Mouse (Mus musculus): ENCODE results near the gene Foxa3. TPM values are rescaled to one million over a fixed set of nuclear protein-coding genes. Genes with fewer than 3 reads are reported as not detected.

Gene Foxa3
- polyA plus RNA-seq, 1 experiment, result not detected

DNA sequence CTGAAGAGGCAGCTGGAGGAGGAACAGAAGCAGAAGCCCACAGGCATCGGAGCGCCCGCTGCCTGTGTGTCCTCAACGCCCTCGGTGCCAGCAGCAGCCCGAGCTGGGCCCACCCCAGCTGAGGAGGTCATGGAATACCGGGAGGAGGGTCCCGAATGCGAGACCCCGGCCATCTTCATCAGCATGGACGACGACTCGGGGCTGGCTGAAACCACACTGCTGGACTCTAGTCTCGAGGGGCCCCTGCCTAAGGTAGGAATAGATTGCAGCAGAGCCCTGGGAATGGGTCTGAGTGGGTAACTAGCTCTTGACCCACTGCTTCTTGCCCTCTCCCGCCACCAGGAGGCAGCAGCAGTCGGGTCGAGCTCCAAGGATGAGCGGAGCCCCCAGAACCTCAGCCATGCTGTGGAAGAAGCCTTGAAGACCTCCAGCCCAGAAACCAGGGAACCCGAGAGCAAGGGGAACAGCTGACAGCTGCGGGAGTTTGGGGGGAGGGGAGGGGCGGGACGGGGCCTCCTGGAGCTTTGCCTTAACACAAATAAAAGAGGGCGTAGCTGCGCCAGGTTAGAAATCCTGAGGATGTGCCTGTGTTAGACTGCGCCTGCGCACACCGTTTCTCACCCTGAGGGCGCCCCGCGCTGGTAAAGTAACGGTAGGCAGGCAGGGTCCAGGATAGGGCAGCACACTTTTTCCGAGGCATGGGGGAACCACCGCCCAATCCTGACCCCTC, 30.9 kb upstream of the Foxa3 start, which contains the start of gene Rsph6a:
Gene Rsph6a (plus strand): TSS at position 644 of the 730 bp plus-strand sequence.
- no peaks in the 10 kb centered on the region for H3K4me1 ChIP-seq (ENCODE audit: control insufficient read depth, insufficient read depth, low read length)
- H3K4me3 ChIP-seq (ENCODE audit: insufficient read depth, low read length), result no peak within 1 kb of the TSS
- no peak within 1 kb of the TSS for H3K27ac ChIP-seq (ENCODE audit: insufficient read depth, low read depth, low read length)
- TF ChIP-seq CTCF (IDR thresholded peaks at IDR 0.05; ENCODE audit: low read depth, low read length) (peak; percentile 20; the same call in 1 of the 2 replicates), POLR2A (IDR thresholded peaks at IDR 0.05; ENCODE audit: borderline replicate concordance, low read depth, low read length) (no peak)

DNA sequence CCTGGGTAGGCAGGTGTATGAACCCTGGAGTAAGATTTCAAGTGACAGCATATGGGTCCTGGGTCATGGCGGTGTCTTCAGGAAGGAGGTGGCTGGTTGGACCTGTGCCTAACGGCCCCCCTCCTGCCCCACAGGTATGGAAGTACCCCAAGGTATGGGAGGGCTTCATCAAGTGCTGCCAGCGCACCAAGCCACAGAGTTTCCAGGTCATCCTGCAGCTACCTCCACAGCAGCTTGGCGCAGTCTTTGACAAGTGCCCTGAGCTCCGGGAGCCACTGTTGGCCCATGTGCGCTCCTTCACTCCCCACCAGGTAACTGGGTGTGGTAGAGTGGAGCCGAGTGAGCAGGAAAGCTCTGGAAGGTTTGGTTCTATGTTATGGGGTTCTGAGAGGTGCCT, 29.8 kb upstream of the Foxa3 start:
- Histone ChIP-seq H3K4me3 (ENCODE audit: insufficient read depth, low read length) (no peak overlapping the region), H3K27ac (ENCODE audit: insufficient read depth, low read depth, low read length) (no peak overlapping the region), H3K4me1 (ENCODE audit: control insufficient read depth, insufficient read depth, low read length) (no peaks in the 10 kb centered on the region)
- TF ChIP-seq CTCF (IDR thresholded peaks at IDR 0.05; ENCODE audit: low read depth, low read length), result no peak
- no peak for TF ChIP-seq POLR2A (IDR thresholded peaks at IDR 0.05; ENCODE audit: borderline replicate concordance, low read depth, low read length)

DNA sequence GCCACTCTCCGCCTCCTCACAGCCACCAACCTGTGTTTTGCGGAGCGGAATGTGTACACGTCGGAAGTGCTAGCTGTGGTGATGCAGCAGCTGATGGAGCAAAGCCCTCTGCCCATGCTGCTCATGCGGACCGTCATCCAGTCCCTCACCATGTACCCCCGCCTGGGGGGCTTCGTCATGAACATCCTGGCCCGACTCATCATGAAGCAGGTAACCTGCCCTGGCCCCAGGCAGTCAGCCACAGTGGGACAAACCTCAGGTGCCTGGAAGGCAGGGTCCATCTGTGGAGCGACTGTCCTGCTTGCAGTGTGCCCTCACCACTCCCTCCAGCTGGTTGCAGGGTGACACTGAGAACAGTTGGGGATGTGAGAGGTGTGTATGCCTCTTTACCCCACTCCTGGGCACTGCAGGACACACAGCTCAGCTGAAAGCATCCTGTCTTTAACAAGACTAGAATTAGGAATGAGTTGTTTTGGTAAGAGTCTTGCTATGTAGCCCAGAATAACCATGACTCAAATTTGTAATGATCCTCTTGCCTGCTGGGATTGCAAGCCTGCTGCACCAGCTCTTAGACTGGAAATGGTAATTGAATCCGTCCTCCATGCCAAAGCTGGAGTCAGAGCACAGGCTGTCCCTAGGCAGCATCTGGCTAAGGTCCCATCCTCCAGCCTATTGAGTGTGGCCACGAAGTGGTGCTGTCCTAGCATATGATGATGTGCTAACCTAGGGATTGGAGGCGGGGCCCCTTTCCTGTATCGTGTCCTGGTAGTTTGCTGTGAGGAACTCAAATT, 29.2 kb upstream of the Foxa3 start:
- H3K27ac ChIP-seq (ENCODE audit: insufficient read depth, low read depth, low read length), result no peak overlapping the region
- TF ChIP-seq CTCF (IDR thresholded peaks at IDR 0.05; ENCODE audit: low read depth, low read length) (no peak), POLR2A (IDR thresholded peaks at IDR 0.05; ENCODE audit: borderline replicate concordance, low read depth, low read length) (no peak)
- H3K4me3 ChIP-seq (ENCODE audit: insufficient read depth, low read length), result no peak overlapping the region
- no peaks in the 10 kb centered on the region for H3K4me1 ChIP-seq (ENCODE audit: control insufficient read depth, insufficient read depth, low read length)

DNA sequence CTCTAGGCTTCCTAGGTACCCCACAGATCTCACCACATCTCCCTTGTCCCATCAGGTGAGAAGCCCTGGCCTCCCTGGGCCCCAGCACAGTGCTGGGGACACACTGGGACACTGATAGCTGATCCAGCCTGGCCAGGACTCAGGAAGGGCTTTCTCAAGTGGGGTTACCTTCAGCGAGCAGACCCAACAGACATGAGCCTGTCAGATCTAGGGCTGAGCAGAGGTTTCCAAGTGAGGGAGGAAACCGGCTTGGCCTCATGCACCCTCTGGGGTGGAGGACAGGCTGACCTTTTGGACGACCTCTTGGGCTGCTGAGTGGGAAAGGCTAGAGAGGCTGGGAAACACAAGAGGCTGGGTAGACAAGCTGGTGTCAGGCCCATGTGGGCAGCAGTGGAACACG, 27.8 kb upstream of the Foxa3 start:
- TF ChIP-seq POLR2A (IDR thresholded peaks at IDR 0.05; ENCODE audit: borderline replicate concordance, low read depth, low read length) (no peak), CTCF (IDR thresholded peaks at IDR 0.05; ENCODE audit: low read depth, low read length) (no peak)
- H3K27ac ChIP-seq (ENCODE audit: insufficient read depth, low read depth, low read length), result no peak overlapping the region
- H3K4me3 ChIP-seq (ENCODE audit: insufficient read depth, low read length), result no peak overlapping the region
- no peaks in the 10 kb centered on the region for H3K4me1 ChIP-seq (ENCODE audit: control insufficient read depth, insufficient read depth, low read length)

DNA sequence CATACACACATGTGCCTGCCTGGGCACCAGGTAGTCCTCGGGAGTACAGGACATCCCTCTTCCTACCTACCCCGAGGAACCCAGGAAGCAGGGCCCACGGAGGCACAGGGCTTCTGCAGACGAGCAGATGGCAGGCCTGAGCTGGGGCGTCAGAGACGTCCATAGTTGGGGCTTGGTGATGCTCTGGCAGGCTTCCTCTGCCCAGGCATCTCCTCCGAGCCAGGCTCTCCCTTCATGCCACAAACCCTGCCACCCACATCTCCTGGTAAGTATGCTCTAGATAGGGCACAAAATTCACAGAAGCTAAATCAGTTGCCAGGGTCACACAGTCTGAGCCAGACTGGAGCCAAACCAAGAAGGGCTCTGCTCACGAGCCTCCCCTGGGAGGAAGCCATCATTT, 26.8 kb upstream of the Foxa3 start:
- Histone ChIP-seq H3K4me3 (ENCODE audit: insufficient read depth, low read length) (no peak overlapping the region), H3K4me1 (ENCODE audit: control insufficient read depth, insufficient read depth, low read length) (no peaks in the 10 kb centered on the region), H3K27ac (ENCODE audit: insufficient read depth, low read depth, low read length) (no peak overlapping the region)
- no peak for TF ChIP-seq POLR2A (IDR thresholded peaks at IDR 0.05; ENCODE audit: borderline replicate concordance, low read depth, low read length)
- TF ChIP-seq CTCF (IDR thresholded peaks at IDR 0.05; ENCODE audit: low read depth, low read length), result no peak

DNA sequence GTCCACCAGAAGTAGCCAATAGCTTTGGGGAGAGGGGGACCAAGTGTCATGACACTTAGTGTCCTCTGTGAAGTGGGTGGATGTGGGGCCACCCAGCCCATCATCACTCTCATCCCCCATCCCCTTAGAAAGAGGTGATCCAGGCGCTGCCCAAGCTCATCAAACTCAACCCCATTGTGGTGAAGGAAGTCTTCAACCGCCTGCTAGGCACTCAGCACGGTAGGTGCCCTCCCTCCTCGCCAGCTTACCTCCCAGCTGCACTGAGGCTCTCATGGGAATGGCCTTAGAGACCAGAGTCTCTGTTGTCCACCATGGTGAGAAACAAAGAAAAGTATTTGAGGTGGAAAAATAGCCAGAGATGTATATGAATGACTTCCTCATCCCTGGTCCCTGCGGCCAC, 25.9 kb upstream of the Foxa3 start:
- H3K4me3 ChIP-seq (ENCODE audit: insufficient read depth, low read length), result no peak overlapping the region
- TF ChIP-seq CTCF (IDR thresholded peaks at IDR 0.05; ENCODE audit: low read depth, low read length) (no peak), POLR2A (IDR thresholded peaks at IDR 0.05; ENCODE audit: borderline replicate concordance, low read depth, low read length) (no peak)
- H3K4me1 ChIP-seq (ENCODE audit: control insufficient read depth, insufficient read depth, low read length), result no peaks in the 10 kb centered on the region
- H3K27ac ChIP-seq (ENCODE audit: insufficient read depth, low read depth, low read length), result no peak overlapping the region

DNA sequence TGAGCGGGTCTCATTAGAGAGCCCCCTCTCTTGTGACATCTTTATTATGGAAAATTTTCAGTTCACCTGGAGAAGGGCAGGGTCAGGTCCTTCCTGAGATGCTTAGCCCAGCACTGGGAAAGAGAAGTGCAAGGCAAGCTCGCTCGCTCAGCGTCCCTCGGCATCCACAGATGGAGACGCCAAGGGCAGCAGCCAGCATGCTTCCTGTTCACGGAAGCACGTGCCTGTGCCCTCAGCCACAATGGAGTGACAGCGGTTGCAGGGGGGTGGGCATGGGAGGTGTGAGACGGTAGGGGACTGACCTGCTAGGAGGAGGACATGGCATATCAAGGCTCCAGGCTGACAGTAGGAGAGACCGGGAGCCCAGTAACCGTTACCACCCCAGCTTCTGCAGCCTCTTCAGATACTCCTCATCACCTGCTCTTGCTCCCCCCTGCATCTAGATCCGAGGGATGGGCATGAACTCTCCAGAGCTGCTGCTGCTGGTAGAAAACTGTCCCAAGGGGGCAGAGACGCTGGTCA, 24.7 kb upstream of the Foxa3 start:
- Histone ChIP-seq H3K27ac (ENCODE audit: insufficient read depth, low read depth, low read length) (no peak overlapping the region), H3K4me3 (ENCODE audit: insufficient read depth, low read length) (no peak overlapping the region), H3K4me1 (ENCODE audit: control insufficient read depth, insufficient read depth, low read length) (no peaks in the 10 kb centered on the region)
- TF ChIP-seq CTCF (IDR thresholded peaks at IDR 0.05; ENCODE audit: low read depth, low read length) (no peak), POLR2A (IDR thresholded peaks at IDR 0.05; ENCODE audit: borderline replicate concordance, low read depth, low read length) (no peak)

DNA sequence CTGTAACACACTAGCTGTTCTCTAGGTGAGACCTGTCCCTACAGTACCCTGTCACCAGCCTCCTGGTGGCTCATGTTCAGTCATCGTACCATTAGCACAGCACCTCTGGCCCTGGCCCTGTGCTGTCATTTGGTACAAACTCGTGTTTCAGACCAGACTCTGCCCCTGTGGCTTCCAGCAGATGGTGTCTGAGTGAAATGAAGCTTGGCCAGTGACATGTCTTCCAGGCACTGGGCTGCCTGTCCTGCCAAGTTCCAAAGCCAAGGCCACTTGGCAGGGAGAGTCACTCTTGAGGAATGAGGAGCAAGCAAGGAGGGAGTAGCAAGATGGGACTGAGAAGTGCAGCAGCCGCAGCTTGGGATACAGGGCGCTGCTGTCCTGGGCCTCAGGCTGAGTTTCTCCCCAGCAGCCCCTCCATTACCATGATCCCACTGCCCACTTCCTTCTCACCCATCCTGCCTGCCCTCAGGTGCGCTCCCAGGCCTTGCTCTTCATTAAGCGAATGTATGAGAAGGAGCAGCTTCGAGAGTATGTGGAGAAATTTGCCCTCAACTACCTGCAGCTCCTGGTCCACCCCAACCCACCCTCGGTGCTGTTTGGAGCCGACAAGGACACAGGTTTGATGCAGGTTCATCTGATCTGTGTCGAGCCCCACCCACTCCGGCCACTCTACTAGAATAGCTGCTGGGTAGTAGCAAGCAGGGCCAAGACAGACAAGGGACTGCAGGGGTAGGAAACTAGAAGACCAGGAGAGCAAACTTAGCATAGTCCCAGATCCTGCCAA, 23.1 kb upstream of the Foxa3 start:
- TF ChIP-seq POLR2A (IDR thresholded peaks at IDR 0.05; ENCODE audit: borderline replicate concordance, low read depth, low read length), result no peak
- no peak for TF ChIP-seq CTCF (IDR thresholded peaks at IDR 0.05; ENCODE audit: low read depth, low read length)
- no peak overlapping the region for H3K4me3 ChIP-seq (ENCODE audit: insufficient read depth, low read length)

DNA sequence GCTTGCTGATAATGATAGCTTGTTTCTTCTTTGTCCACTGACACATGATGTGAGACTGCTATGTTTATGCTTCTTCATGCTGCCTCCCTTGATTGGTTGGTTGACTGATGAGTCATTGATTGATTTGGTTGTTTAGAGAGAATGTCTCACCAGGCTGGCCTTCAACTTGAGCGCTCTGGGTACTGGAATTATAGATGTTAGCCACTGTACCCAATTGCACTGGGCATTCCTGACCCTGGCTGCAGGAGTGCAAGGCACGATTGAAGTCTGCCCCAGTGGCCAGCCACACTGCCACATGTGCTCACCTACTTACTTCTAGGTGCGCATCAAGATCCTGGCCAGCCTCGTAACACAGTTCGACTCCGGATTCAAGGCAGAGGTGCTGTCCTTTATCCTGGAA, 21.3 kb upstream of the Foxa3 start:
- Histone ChIP-seq H3K27ac (ENCODE audit: insufficient read depth, low read depth, low read length) (no peak overlapping the region), H3K4me3 (ENCODE audit: insufficient read depth, low read length) (no peak overlapping the region), H3K4me1 (ENCODE audit: control insufficient read depth, insufficient read depth, low read length) (no peaks in the 10 kb centered on the region)
- TF ChIP-seq POLR2A (IDR thresholded peaks at IDR 0.05; ENCODE audit: borderline replicate concordance, low read depth, low read length), result no peak
- TF ChIP-seq CTCF (IDR thresholded peaks at IDR 0.05; ENCODE audit: low read depth, low read length), result no peak

More for the DNA sequence above, 23.1 kb upstream of the Foxa3 start:
- H3K4me1 ChIP-seq (ENCODE audit: control insufficient read depth, insufficient read depth, low read length), result no peaks in the 10 kb centered on the region
- H3K27ac ChIP-seq (ENCODE audit: insufficient read depth, low read depth, low read length), result no peak overlapping the region
